Mouse (Mus musculus) heart, postnatal 0 days (tissue): Measurements from ENCODE around the gene Ikbke. TPM values are rescaled to one million over a fixed set of nuclear protein-coding genes. Genes with fewer than 3 reads are reported as not detected.

Source experiments
- ATAC-seq: fragments of 200-750 bp; cut with Nextera tagmentation; 2 replicates; pipeline ENCODE4 v1.8.0; 2017; ENCODE audit warnings: low read depth, moderate number of reproducible peaks, moderate library complexity; ENCODE audit not compliant: insufficient read depth
- DNase-seq: peaks from one replicate; pipeline ENCODE4 v3.0.0-alpha.2; 2016; ENCODE audit warnings: low spot score
- H3K27ac ChIP-seq: fragments of 300-500 bp; sonication (generic); 2 replicates; pipeline ENCODE4 v1.5.1; 2014; ENCODE audit warnings: low read depth, mild to moderate bottlenecking
- H3K27me3 ChIP-seq: fragments of 300-500 bp; sonication (generic); 2 replicates; pipeline ENCODE4 v1.6.1; 2014; ENCODE audit warnings: low read length, mixed read lengths; ENCODE audit not compliant: control insufficient read depth, insufficient read depth
- H3K36me3 ChIP-seq: fragments of 300-500 bp; sonication (generic); replicated peaks from 2 replicates; pipeline ENCODE4 v1.6.1; 2014; ENCODE audit warnings: low read length, mixed read lengths; ENCODE audit not compliant: control insufficient read depth, insufficient read depth
- H3K4me1 ChIP-seq: fragments of 300-500 bp; sonication (generic); 2 replicates; pipeline ENCODE4 v1.6.1; 2014; ENCODE audit warnings: antibody characterized with exemption; ENCODE audit not compliant: control insufficient read depth, insufficient read depth
- H3K4me2 ChIP-seq: fragments of 300-500 bp; sonication (generic); 2 replicates; pipeline ENCODE4 v1.6.1; 2014; ENCODE audit warnings: low read depth, mild to moderate bottlenecking, low read length, moderate library complexity
- H3K4me3 ChIP-seq: fragments of 300-500 bp; sonication (generic); 2 replicates; pipeline ENCODE4 v1.5.1; 2014; ENCODE audit warnings: low read depth, low read length
- H3K9ac ChIP-seq: fragments of 300-500 bp; sonication (generic); replicated peaks from 2 replicates; pipeline ENCODE4 v1.6.1; 2014; ENCODE audit warnings: low read depth, low read length, mixed read lengths
- H3K9me3 ChIP-seq: fragments of 300-500 bp; sonication (generic); replicated peaks from 2 replicates; pipeline ENCODE4 v1.6.1; 2016; ENCODE audit warnings: low read length; ENCODE audit not compliant: control insufficient read depth
- CTCF ChIP-seq: IDR thresholded peaks from 2 replicates; pipeline ENCODE4 v1.5.1; 2016; ENCODE audit warnings: antibody characterized with exemption, control low read depth, low read depth
- EP300 ChIP-seq: IDR thresholded peaks from 2 replicates; pipeline ENCODE4 v1.6.1; 2016; ENCODE audit warnings: antibody characterized with exemption, low read depth
- WGBS: fragments of 180-500 bp; shearing (Covaris S2); extraction: QIAGEN DNeasy Blood & Tissue Kit; methylation state at CpG from one replicate; pipeline ENCODE4 v1.1.7; 2014; 5-methylcytosine and 5-hydroxymethylcytosine counted together
- polyA plus RNA-seq: library from polyadenylated mRNA; unstranded; fragments of >200 nt; fragmentation: Nextera tagmentation; extraction: Ambion mirVana; gene quantifications from 2 replicates; pipeline ENCODE4 v1.2.1, GENCODE M21; 2015
- total RNA-seq: library from RNA; depleted of rRNA; stranded (reverse); fragments of >200 nt; gene quantifications from 2 replicates; pipeline ENCODE4 v1.2.3, GENCODE M21; 2014; ENCODE audit warnings: low replicate concordance

Ikbke gene
- total and polyA plus RNA-seq, 2 experiments from 2014 or later: 1.5 to 2.6 TPM

DNA sequence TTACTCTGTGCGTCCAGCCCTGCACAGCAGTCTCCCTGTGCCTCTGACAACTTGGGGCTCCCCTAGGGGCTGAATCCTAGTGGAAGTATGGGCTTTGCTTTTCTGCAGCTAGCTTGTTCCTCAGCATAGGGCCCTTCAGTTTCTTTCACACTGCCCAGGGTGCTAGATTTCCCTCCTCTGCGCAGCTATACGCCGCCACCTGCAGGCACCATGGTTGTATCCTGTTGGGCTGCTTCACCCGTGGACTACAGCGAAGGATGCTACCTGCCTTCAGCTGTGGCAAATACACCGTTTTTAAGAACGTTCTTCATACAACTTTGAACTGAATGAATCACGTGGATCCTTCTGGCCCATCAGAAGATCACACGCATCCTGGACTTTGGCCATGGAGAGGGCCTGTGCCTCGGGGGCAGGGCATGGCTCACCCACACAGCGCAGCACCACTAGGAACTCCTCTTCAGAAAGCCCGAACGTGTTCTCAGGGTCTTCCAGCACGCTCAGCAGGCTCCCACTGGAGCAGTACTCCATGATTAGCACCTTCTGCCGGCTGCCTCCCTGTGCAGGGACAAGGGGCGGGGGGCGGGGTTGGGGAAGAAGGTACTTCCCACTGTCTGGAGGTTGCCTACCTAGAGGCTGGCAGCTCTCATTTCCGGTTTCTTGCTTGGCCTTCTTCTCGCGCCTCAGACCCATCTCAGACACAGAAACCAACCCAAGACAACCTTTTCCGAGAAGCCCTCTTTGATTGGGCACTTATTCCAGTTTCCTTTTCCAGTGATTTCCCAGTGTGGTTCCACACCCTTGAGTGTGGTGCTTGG is 4.5 kb downstream of the Ikbke start:
- no peak overlapping the region for H3K4me3 ChIP-seq
- no peak for ATAC-seq
- H3K4me2 ChIP-seq: peak overlapping the region; percentile 32
- no peaks in the 10 kb centered on the region for H3K9me3 ChIP-seq
- TF ChIP-seq EP300 (no peak), CTCF (peak; percentile 9; the same call in 1 of the 2 replicates)
- no peak for DNase-seq
- H3K27ac ChIP-seq: no peak overlapping the region
- 35% methylated on average over 22 of the region's 22 CpGs for WGBS
- H3K4me1 ChIP-seq: no peaks in the 10 kb centered on the region
- H3K27me3 ChIP-seq: no peaks in the 10 kb centered on the region
- no peak overlapping the region for H3K9ac ChIP-seq
- H3K36me3 ChIP-seq: no peaks in the 10 kb centered on the region

DNA sequence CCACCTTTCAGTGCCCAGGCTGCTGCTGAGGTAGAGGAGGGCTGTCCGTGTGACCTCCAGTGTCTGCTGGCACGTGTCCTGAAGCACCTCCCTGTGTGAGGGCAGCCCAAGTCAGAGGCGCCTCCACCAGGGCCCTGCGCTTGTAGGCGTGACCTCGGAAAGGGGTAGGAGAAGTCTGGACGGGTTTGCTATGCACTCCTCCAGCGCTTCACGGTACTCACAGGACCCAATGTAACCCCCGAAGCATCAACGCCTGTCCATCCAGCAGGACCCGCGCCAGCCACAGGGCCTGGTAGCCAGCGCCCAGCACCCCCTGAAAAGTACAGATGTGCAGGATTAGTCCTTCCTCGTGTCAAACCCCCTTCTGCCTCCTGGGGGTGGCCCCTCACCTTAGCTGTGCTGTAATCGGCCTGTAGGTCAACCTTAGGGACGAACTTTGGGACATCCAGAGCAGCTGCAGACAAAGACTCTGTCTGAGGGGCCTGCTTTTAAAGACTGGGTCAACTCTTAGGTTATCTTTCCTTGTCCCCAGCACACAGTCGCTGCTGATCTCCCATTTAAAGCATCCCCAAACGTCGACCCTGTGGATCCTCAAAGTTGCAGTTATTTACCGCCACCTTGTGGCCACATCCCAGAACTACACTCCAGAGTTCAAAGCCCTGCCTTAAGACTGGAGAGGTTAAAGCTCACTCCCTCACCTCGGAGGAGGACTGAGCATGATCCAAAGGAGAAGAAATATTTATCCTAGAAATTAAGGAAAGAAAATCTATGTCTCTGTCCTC is 9.4 kb downstream of the Ikbke start:
- Histone ChIP-seq H3K4me1 (no peaks in the 10 kb centered on the region), H3K4me3 (no peak overlapping the region), H3K4me2 (no peak overlapping the region), H3K27me3 (0 out of 2 replicates have a peak, but pooled peaks cover 5% of the 10 kb centered on the region), H3K9ac (no peak overlapping the region), H3K36me3 (no peaks in the 10 kb centered on the region), H3K27ac (no peak overlapping the region), H3K9me3 (no peaks in the 10 kb centered on the region)
- ATAC-seq (peak; percentile 60), DNase-seq (peak; percentile 58)
- 37% methylated on average over 22 of the region's 22 CpGs for WGBS
- TF ChIP-seq CTCF (peak; percentile 85), EP300 (no peak)

DNA sequence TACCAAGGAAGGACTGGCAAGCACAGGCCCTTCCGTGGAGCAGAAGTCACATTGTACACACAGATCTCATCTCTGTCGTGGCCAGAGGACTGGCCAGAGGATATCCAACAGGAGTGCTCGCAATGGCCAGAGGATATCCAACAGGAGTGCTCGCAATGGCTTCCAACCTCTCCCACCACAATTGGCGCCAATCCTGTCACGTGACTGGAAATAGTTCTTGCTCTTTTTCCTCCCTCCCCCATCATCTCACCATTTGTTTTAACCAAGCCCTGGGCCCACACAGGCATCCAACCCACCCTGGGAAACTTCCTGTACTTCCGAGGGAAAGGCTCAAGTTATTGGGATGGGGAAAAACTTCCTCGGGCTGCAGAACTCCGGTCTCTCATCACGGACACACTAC is 10.6 kb downstream of the Ikbke start:
- H3K9ac ChIP-seq: no peak overlapping the region
- H3K4me1 ChIP-seq: no peaks in the 10 kb centered on the region
- 67% methylated on average over 10 of the region's 10 CpGs for WGBS
- no peak overlapping the region for H3K4me3 ChIP-seq
- DNase-seq (no peak), ATAC-seq (no peak)
- no peak overlapping the region for H3K4me2 ChIP-seq
- H3K27ac ChIP-seq: no peak overlapping the region
- TF ChIP-seq EP300 (no peak), CTCF (no peak)
- H3K9me3 ChIP-seq: no peaks in the 10 kb centered on the region
- H3K27me3 ChIP-seq: 0 out of 2 replicates have a peak, but pooled peaks cover 5% of the 10 kb centered on the region
- H3K36me3 ChIP-seq: no peaks in the 10 kb centered on the region

DNA sequence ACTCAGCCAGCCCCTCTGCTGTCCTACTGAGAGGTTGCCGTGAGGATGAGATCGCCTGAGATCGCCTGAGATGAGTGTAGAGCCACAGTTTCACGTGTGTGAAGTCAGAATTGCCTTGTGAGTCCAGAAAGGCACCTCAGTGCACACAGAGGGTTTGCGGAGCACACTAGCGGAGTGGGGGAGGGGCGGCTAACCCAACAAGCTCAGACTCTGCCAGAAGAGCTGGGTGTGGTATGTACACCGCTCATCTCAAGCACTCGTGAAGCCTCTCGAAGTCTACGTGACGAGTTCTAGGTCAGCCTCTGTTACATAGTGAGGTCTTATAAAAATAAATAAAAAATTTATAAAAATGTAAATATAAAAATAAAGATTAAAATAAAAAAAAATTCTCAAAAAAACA is 15.5 kb downstream of the Ikbke start:
- no peak overlapping the region for H3K4me2 ChIP-seq
- no peak overlapping the region for H3K4me3 ChIP-seq
- H3K36me3 ChIP-seq: no peaks in the 10 kb centered on the region
- H3K9ac ChIP-seq: no peak overlapping the region
- H3K9me3 ChIP-seq: no peaks in the 10 kb centered on the region
- no peak for DNase-seq
- ATAC-seq: no peak
- TF ChIP-seq EP300: no peak
- no peak for TF ChIP-seq CTCF
- H3K27ac ChIP-seq: no peak overlapping the region
- no peaks in the 10 kb centered on the region for H3K27me3 ChIP-seq
- no peaks in the 10 kb centered on the region for H3K4me1 ChIP-seq
- 66% methylated on average over 12 of the region's 12 CpGs for WGBS

DNA sequence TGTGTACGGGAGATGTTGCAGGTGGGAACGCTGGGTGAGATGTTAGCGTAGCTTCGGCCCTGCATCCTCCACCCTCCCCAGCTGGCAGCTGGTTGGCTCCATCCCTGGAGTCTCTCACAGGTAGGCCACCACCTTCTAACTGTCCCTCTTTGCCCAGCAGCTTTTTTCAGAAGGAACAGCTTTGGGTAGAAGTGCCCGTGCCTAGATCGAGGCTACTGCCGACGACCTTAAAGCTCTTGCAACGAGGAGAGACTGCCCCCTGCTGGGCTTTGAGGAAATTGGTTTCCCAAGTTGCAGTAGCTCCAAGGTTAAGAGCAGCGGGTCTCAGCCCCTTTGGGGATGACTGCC is 19.1 kb downstream of the Ikbke start:
- no peak overlapping the region for H3K4me3 ChIP-seq
- H3K27me3 ChIP-seq: no peaks in the 10 kb centered on the region
- no peak overlapping the region for H3K4me2 ChIP-seq
- H3K9me3 ChIP-seq: no peaks in the 10 kb centered on the region
- TF ChIP-seq CTCF (peak; percentile 92), EP300 (no peak)
- no peaks in the 10 kb centered on the region for H3K4me1 ChIP-seq
- H3K27ac ChIP-seq: no peak overlapping the region
- 33% methylated on average over 10 of the region's 10 CpGs for WGBS
- ATAC-seq (no peak), DNase-seq (peak; percentile 64)
- H3K36me3 ChIP-seq: no peaks in the 10 kb centered on the region
- H3K9ac ChIP-seq: no peak overlapping the region
